Mouse (Mus musculus) left cerebral cortex, postnatal 4 days (tissue): ENCODE measurements around the gene Rbfox1. TPM values are rescaled to one million over a fixed set of nuclear protein-coding genes. Genes with fewer than 3 reads are reported as not detected.

Experiments
- DNase-seq: peaks from one replicate; pipeline ENCODE4 v3.0.0-alpha.2; 2022
- intact Hi-C: fragments of 180-260 bp; cut with DNase I; formaldehyde crosslinking; loops from one replicate; pipeline ENCODE4 v1.15.1; 2025
- total RNA-seq, 2 experiments: library from RNA; stranded (reverse); gene quantifications; 2 replicates each; pipeline ENCODE4 v1.2.3; 2021

The Rbfox1 gene
- total RNA-seq, 2 experiments from 2014 or later, result 244 to 249 TPM

DNA sequence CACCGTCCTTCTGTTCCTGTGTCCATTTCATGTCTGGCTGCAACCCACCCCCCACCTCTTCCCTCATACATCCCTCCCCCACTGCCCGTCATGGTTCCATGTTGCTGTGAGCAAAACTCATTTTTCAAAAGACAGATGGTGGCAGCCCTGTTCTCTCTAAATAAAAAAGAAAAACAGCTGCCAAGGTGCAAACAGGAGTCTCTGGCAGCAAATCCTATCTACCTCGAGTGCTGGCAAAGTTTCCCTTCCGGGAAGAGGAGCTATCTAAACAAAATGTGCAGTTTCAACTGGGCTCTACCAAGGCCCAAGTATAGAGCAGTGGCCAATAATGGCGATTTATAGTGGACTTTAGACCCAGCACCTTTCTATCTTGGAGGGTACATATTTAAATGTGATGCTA lies 899.0 kb downstream of the Rbfox1 start:
- intact Hi-C loops, result no loop called here
- DNase-seq, result no peak

GRCm38 (mm10) chr16:6785026-6785425 lies 899.9 kb downstream of the Rbfox1 start:
- intact Hi-C loops, result no loop called here
- DNase-seq, result peak; percentile 35

DNA sequence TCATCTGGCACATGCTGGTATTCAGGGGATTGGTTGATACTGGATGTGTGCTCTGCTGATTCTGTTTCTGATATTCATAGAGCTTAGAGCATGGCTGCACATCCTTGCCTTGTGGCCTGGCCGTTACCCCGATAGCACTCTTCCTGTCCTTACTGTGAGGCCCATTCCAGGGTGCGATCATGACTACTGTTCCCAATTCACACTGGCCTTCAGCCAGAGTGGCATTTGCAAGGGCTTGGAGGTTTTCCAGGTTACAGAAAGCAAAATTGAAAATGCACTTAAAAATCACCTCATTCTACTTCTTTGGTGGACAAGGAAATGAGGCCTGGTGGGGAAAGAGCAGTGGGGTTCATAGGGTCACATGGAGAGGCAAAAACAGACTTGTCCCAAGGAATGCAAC lies 906.1 kb downstream of the Rbfox1 start:
- no peak for DNase-seq

GRCm38 (mm10) chr16:6791655-6792054 lies 906.5 kb downstream of the Rbfox1 start:
- intact Hi-C loops, result no loop called here

More for the DNA sequence above, 906.1 kb downstream of the Rbfox1 start:
- intact Hi-C loops, result no loop called here

DNA sequence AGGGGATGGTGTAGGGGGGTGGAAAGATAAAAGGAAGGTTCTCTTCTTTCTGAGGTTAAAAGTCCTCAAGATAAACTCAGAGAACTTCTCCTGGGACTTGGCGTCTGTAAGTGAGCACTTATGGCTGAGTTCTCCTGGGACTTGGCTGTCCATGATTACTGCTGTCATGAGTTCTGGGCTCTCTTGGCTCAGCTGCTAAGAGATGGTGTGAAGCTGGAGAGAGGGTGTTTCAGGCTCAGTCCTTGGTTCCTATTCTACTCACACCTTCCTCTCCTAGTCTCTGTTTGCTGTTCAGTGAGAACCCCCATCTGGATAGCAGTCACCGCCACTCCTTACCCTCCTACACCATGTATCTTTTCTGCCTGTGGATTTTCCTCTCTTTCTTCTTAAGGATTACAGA lies 921.1 kb downstream of the Rbfox1 start:
- intact Hi-C loops, result no loop called here
- DNase-seq, result no peak

More at GRCm38 (mm10) chr16:6791655-6792054, 906.5 kb downstream of the Rbfox1 start:
- DNase-seq, result peak; percentile 70

- intact Hi-C loops, result no loop called here
- DNase-seq, result no peak
Observed at GRCm38 (mm10) chr16:6807835-6808234, 922.7 kb downstream of the Rbfox1 start.

DNA sequence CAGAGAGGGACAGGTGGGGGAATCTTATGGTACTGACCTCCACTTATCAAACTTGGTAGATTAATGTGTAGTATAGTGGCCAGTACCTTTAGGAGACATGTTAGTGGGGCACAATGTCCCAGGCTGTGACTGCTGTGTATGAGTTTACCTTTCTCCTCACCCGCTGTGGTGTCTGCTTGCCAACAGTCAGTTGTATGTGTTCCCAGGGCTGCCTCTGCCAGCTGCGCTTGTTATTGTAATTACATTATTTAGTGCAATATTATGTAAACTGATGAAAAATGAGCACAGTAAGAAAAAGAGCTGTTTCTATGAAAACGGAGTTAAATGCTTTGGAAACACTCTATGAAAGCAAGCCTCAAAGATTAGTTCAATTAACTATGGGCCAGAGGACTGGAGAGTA lies 928.7 kb downstream of the Rbfox1 start:
- no peak for DNase-seq
- intact Hi-C loops, result no loop called here

DNA sequence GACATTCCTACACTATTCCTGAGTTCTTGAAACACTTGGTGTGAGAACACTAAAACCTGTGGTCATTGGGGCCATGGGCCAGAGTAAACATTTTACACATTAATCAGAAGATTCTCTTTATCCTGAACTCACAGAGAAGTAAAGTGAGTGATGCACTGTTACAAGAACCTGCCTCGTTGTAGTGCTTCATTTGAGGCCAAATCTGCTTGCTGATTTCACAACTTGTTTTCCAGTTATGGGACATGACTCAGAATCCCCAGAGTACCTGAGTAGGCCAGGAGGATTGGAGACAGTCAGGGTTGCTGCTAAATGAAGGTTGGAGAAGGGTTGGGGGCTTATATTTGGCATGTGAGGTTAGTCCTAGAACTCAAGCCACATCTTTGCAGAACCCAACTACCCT lies 936.6 kb downstream of the Rbfox1 start:
- DNase-seq, result no peak
- intact Hi-C loops, result no loop called here

DNA sequence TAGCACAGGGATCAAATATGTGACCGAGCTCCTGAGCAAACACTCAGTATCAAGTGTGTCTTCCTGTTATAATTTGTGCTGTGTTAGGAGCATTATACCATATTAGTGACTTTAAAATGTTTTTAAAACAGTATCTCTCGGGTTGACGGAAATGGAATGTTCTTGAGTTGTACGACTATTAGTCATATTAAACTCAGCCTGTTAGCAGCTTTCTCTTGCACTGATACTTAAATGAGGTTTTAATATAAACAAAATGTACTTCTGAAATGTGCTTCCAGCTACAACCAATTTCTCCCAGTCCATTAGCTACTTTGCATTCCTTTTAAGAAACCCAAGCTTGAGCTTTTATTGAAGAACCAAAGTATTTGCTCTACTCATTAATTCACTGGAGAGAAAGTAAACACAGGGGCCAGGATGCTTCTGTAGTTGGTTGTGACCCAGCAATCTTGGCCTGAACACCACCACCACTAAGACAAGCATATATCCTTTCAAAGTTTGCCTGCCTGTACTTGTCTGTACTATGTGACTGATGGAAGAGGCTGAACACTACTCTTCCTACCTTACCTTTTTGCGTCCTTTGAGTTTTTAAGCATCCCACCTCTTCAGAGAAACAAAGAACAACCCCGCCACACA lies 944.9 kb downstream of the Rbfox1 start:
- no peak for DNase-seq
- intact Hi-C loops, result no loop called here

- intact Hi-C loops, result no loop called here
- DNase-seq, result peak; percentile 24
Observed at GRCm38 (mm10) chr16:6833486-6833885, 948.3 kb downstream of the Rbfox1 start.

- intact Hi-C loops, result no loop called here
- no peak for DNase-seq
Observed at GRCm38 (mm10) chr16:6835051-6835450, 949.9 kb downstream of the Rbfox1 start.

DNA sequence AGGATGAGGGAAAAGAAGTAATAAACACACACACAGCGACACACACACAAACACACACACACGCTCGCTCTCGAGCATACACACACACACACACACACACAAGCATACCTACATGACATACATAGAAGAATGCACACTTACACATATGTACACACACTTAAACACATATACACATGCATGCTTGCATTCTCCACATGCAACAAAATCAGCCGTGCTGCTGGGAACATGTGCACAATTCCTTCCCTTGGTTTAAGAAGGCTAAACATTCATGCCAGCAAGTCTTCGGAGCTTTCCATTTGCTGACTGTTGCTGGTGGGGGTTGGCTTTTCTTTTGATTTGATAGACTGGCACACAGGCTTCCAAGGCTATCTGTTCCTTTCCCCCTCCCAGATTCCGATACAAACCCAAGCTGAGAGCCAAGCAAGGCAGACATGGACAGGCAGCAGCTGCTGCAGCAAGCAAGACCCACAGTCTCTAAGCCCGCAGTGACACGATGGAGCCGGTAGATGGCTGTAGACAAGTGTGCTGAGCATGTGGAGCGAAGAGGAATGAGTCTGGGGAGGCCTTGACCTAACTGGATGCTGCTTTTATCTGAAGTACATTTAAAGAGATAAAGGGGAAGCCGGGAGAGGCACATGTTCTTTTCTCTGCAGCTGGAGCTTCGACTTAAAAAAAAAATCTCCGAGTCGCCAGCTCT lies 954.3 kb downstream of the Rbfox1 start:
- DNase-seq, result peak; percentile 68
- intact Hi-C loops, result no loop called here

DNA sequence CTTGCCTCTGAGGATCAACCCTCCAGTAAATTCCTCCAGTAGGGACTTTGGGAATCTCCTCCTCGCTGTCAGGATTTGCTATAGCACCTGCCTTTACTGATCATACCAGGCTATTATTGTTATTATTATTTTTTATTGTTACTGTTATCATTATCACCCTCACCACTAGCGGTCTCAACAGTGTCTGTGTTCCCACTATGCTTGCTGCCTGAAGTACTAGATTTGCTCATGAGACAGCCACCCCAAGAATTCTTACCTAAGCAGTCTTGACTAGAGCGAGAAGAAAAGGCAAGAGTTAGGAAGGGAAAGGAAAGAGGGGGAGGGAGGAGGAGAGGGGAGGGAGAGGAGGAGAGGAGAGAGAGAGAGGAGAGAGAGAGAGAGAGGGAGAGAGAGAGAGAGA lies 954.9 kb downstream of the Rbfox1 start:
- intact Hi-C loops, result no loop called here
- DNase-seq, result no peak

DNA sequence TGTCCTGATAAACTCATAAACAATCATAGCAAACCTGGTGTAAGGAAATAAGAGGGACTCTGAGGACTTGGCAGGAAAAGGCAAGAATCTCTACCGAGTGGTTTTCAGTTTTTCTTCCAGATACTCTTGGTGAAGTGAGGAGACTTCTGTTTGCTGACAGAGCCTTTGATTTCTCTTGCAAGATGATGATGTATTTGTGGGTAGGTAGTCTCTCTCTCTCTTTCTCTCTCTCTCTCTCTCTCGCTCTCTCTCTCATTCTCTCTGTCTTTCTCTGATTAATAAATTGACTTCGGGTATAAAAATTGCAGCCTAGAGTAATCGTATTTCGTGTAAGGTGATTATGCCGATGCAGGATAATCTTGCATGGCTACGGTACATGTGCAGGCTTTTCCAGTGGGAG lies 955.3 kb downstream of the Rbfox1 start:
- DNase-seq, result no peak
- intact Hi-C loops, result no loop called here

GRCm38 (mm10) chr16:6842066-6842785 lies 957.1 kb downstream of the Rbfox1 start:
- no peak for DNase-seq
- intact Hi-C loops, result no loop called here

DNA sequence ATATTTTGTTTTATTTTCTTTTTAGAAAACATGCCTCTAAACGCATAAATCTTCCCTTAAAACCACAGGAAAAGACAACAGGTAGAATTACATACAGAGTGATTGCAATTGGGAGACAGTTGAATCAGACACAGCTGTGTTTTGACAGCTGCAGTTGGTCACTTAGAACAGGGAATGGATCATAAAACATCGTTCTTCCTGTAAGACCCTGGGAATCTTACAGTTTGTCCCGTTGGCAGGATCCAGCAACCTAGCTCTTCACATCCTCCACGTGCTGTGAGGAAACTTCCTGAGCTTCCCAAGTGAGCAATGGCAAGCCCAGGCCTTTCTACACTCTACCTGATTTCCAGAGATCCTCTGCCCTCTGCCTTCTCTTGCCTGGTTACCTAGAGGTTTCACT lies 959.5 kb downstream of the Rbfox1 start:
- intact Hi-C loops, result no loop called here

DNA sequence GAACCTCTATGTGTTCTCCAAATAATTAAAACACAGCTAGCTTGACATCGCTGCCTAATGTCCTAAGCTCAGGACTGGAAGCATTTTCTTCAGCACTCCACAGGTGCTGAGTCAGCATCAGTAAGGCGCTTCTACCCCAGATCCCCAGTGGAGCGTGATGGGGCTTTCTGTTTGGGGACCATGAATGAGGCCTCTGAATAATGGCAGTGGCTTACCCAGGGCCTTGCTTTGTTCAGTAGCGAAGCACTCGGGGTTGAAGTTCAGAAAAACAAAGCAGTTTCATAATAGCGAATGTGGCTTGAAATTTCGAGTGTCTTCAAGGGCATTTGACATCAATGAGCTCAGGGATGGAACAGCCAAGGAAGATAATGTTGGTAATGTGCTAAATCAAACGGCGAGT lies 966.2 kb downstream of the Rbfox1 start:
- no peak for DNase-seq
- intact Hi-C loops, result no loop called here

More for the DNA sequence above, 959.5 kb downstream of the Rbfox1 start:
- DNase-seq, result no peak

GRCm38 (mm10) chr16:6853796-6854195 lies 968.6 kb downstream of the Rbfox1 start:
- intact Hi-C loops, result no loop called here
- DNase-seq, result no peak

GRCm38 (mm10) chr16:6861656-6862055 lies 976.5 kb downstream of the Rbfox1 start:
- intact Hi-C loops, result no loop called here
- DNase-seq, result no peak

GRCm38 (mm10) chr16:6882683-6883430 lies 997.7 kb downstream of the Rbfox1 start:
- intact Hi-C loops, result no loop called here
- no peak for DNase-seq

GRCm38 (mm10) chr16:6883798-6884197 lies 998.6 kb downstream of the Rbfox1 start:
- no peak for DNase-seq
- intact Hi-C loops, result no loop called here
